Mouse (Mus musculus): ENCODE measurements around the gene Lmo3.

- TF ChIP-seq CTCF (IDR thresholded peaks at IDR 0.05; ENCODE audit: low read depth, low read length) = no peak
- no peak for TF ChIP-seq POLR2A (IDR thresholded peaks at IDR 0.05; ENCODE audit: extremely low read depth, insufficient read depth, low read length)
Observed at GRCm38 (mm10) chr6:138534879-138535278, 46.9 kb downstream of the Lmo3 start.

Measured in liver, adult 2 months (tissue).